Mouse (Mus musculus) brain, embryonic 14.5 days (tissue): Measurements from ENCODE around the gene Pate2. TPM values are rescaled to one million over a fixed set of nuclear protein-coding genes. Genes with fewer than 3 reads are reported as not detected.

Source experiments
- DNase-seq: peaks from one replicate; pipeline ENCODE4 v3.0.0-alpha.2; 2011; ENCODE audit warnings: low read depth
- CTCF ChIP-seq: fragments of 200-500 bp; IDR thresholded peaks from 2 replicates; pipeline ENCODE4 v1.5.1; 2012; ENCODE audit warnings: inconsistent platforms, mild to moderate bottlenecking, moderate library complexity, borderline replicate concordance; ENCODE audit not compliant: insufficient read depth, insufficient read length; ENCODE audit errors: extremely low read depth
- POLR2A ChIP-seq: fragments of 200-500 bp; IDR thresholded peaks from 2 replicates; pipeline ENCODE4 v1.6.1; 2012; ENCODE audit warnings: mild to moderate bottlenecking, inconsistent platforms, borderline replicate concordance; ENCODE audit not compliant: poor library complexity, insufficient read depth, insufficient read length, severe bottlenecking; ENCODE audit errors: extremely low read depth
- polyA plus RNA-seq: library from polyadenylated mRNA; depleted of rRNA; stranded (reverse); fragments of >200 nt; gene quantifications from 2 replicates; pipeline ENCODE4 v1.2.3, GENCODE M21; 2012

Pate2 gene
- polyA plus RNA-seq, 1 experiment = 1.1 TPM

GRCm38 (mm10) chr9:35535876-35536275, 34.2 kb upstream of the Pate2 start:
- TF ChIP-seq POLR2A = no peak
- no peak for TF ChIP-seq CTCF
- no peak for DNase-seq

- DNase-seq = peak; percentile 45
- TF ChIP-seq CTCF (no peak), POLR2A (no peak)
Observed at GRCm38 (mm10) chr9:35539001-35539750, 30.9 kb upstream of the Pate2 start.

GRCm38 (mm10) chr9:35541024-35541423, 29.1 kb upstream of the Pate2 start:
- no peak for DNase-seq
- no peak for TF ChIP-seq POLR2A
- TF ChIP-seq CTCF = no peak

GRCm38 (mm10) chr9:35541488-35541887, 28.6 kb upstream of the Pate2 start:
- TF ChIP-seq POLR2A (no peak), CTCF (peak; percentile 78; the same call in 1 of the 2 replicates)
- peak; percentile 88 for DNase-seq

- TF ChIP-seq CTCF (no peak), POLR2A (no peak)
Observed at GRCm38 (mm10) chr9:35541941-35542340, 28.1 kb upstream of the Pate2 start.

GRCm38 (mm10) chr9:35543099-35543860, 26.8 kb upstream of the Pate2 start:
- TF ChIP-seq CTCF (no peak), POLR2A (no peak)
- DNase-seq = no peak

More at GRCm38 (mm10) chr9:35541941-35542340, 28.1 kb upstream of the Pate2 start:
- no peak for DNase-seq

GRCm38 (mm10) chr9:35544666-35545065, 25.4 kb upstream of the Pate2 start:
- TF ChIP-seq POLR2A = no peak
- TF ChIP-seq CTCF = no peak
- DNase-seq = no peak

- TF ChIP-seq CTCF (peak; percentile 35; the same call in 1 of the 2 replicates), POLR2A (no peak)
- no peak for DNase-seq
Observed at GRCm38 (mm10) chr9:35545704-35546103, 24.4 kb upstream of the Pate2 start.

GRCm38 (mm10) chr9:35546745-35547144, 23.3 kb upstream of the Pate2 start:
- TF ChIP-seq POLR2A (no peak), CTCF (no peak)

GRCm38 (mm10) chr9:35548455-35548854, 21.6 kb upstream of the Pate2 start:
- TF ChIP-seq CTCF (no peak), POLR2A (no peak)
- no peak for DNase-seq

More at GRCm38 (mm10) chr9:35546745-35547144, 23.3 kb upstream of the Pate2 start:
- no peak for DNase-seq

GRCm38 (mm10) chr9:35556494-35557102, 13.5 kb upstream of the Pate2 start:
- peak; percentile 18 for DNase-seq
- TF ChIP-seq CTCF (no peak), POLR2A (no peak)

- peak; percentile 80 for DNase-seq
- no peak for TF ChIP-seq CTCF
- peak; percentile 66 for TF ChIP-seq POLR2A
Observed at GRCm38 (mm10) chr9:35558257-35559008, 11.7 kb upstream of the Pate2 start, which contains the start of the genes Ddx25 and Pus3. Gene Ddx25 (minus strand): TSS chr9:35558528. Gene Pus3 (plus strand): TSS chr9:35558595.
